Mouse (Mus musculus) erythroblast, embryonic 14.5 days (primary cell): Measurements from ENCODE around the gene Jmjd8. TPM values are rescaled to one million over a fixed set of nuclear protein-coding genes. Genes with fewer than 3 reads are reported as not detected.
A peak's percentile ranks its signal among the peaks of the same experiment; 100 is the strongest.

Experiments used
- H3K27me3 ChIP-seq: 2 replicates; pipeline ENCODE4 v1.6.1; 2012; ENCODE audit warnings: inconsistent platforms; ENCODE audit not compliant: control insufficient read depth
- H3K36me3 ChIP-seq: 2 replicates; pipeline ENCODE4 v1.6.1; 2012; ENCODE audit warnings: mild to moderate bottlenecking, inconsistent platforms; ENCODE audit not compliant: control insufficient read depth
- H3K4me1 ChIP-seq: 2 replicates; pipeline ENCODE4 v1.6.1; 2012; ENCODE audit warnings: inconsistent platforms; ENCODE audit not compliant: control insufficient read depth
- H3K4me3 ChIP-seq: replicated peaks from 2 replicates; pipeline ENCODE3; 2012; ENCODE audit warnings: moderate library complexity, mild to moderate bottlenecking, inconsistent platforms
- H3K9me3 ChIP-seq: 2 replicates; pipeline ENCODE4 v1.6.1; 2012; ENCODE audit warnings: low read length, inconsistent platforms, mixed read lengths; ENCODE audit not compliant: control insufficient read depth
- GATA1 ChIP-seq: IDR thresholded peaks from 2 replicates; pipeline ENCODE4 v1.6.1; 2012; ENCODE audit warnings: low read length, inconsistent platforms, mixed read lengths
- TAL1 ChIP-seq: IDR thresholded peaks from 3 replicates; pipeline ENCODE4 v1.6.1; 2012; ENCODE audit warnings: low read length, inconsistent platforms, mixed read lengths
- polyA plus RNA-seq: library from polyadenylated mRNA; stranded (reverse); fragments of >175 nt; gene quantifications from 2 replicates; pipeline ENCODE4 v1.2.3, GENCODE M21; 2012

Jmjd8 gene
- polyA plus RNA-seq, 1 experiment: 0.31 TPM

DNA sequence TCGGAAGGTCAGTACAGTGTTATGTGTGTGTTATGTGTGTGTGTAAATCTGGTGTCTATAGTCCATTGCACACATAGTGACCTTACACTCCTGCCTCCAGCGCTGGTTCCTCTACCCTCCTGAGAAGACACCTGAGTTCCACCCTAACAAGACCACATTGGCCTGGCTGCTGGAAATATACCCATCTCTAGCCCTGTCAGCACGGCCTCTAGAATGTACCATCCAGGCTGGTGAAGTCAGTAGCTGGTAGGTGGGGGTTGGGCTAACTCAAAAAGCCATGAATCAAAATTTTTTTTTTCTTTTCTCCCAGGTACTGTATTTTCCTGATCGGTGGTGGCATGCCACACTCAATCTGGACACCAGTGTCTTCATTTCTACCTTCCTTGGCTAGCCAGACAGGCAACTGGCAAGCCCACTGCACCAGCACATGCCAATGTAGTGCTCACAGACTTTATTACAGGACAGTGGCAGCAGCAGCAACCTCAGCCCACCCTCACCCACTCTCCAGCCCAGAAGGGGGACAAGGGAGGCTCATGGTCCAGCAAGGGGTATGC lies 1.6 kb downstream of the Jmjd8 start:
- H3K4me3 ChIP-seq: peak overlapping the region; percentile 73
- H3K27me3 ChIP-seq: no peaks in the 10 kb centered on the region
- H3K4me1 ChIP-seq: peaks cover 93% of the 10 kb centered on the region
- H3K36me3 ChIP-seq: peaks cover 70% of the 10 kb centered on the region
- no peak for TF ChIP-seq GATA1
- no peak for TF ChIP-seq TAL1
- no peaks in the 10 kb centered on the region for H3K9me3 ChIP-seq

DNA sequence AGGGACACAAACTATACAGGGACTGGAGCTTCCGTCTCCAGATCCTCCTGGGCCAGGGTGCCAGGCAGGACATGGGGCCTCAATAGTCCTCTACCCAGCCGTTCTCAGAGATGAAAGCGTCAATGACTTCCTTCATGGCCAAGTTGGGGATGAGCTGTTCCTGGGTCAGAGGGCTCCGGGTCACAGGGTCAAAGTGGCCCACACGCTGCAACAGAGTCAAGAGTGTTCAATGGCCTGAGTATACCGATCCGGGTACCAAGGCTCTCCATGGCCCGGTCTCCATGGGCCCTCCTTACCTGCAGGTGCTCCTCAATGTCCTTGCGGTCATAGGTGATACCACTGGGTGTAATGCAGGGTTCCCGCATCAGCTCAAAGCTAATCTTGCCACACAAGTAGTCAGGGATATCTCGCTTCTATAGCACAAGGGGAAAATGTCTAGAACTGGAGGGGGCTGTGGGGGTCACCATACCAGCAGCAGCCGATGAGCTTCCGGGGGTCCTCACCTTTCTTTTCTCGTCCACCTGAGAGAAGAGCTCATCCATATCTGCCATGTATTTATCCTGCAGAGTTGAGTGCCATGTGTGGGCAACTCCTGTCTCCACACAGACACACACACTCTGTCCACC lies 2.3 kb downstream of the Jmjd8 start:
- H3K9me3 ChIP-seq: no peaks in the 10 kb centered on the region
- TF ChIP-seq GATA1: no peak
- peak overlapping the region; percentile 81 for H3K4me3 ChIP-seq
- H3K27me3 ChIP-seq: no peaks in the 10 kb centered on the region
- peaks cover 93% of the 10 kb centered on the region for H3K4me1 ChIP-seq
- H3K36me3 ChIP-seq: peaks cover 70% of the 10 kb centered on the region

DNA sequence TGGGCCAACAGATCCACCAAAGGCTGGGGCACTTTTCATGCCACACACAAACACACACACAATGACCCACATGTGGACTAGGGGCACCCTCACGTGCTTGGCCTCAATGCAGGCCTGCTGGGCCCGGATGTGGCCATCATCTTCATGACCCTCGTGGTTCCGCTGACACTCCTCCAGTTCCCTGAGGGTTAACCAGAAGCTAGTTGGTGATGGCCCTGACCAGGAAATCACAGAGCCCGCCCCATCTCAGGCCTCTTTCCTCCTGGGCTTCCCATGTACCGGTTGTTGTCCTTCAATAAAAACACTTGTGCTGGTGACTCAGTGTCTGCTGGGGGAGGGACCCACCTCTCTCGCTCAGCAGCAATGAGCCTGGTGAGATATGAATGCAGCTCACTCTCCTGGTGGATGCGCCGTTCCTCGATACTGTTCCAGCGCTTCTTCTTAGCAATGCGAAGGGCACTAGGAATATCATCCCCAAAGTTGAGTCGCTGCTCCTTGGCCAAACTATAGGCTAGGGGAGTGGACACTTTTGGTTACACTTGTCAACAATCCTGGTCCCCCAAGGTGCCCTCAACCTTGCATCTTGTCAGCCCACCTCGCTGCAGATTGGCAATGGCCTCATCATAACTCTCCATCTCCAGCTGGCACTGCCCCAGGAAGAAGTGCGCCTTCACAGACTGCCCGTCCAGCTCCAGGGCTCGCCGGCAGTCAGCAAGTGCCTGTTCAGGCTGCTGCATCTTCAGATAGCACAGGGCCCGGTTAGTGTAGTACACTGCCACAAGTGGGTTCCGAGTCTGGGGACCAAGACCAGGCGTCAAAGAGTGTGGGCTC lies 3.0 kb downstream of the Jmjd8 start:
- TF ChIP-seq GATA1: no peak
- no peak for TF ChIP-seq TAL1
- peaks cover 93% of the 10 kb centered on the region for H3K4me1 ChIP-seq
- no peaks in the 10 kb centered on the region for H3K27me3 ChIP-seq
- peaks cover 69% of the 10 kb centered on the region for H3K36me3 ChIP-seq
- H3K9me3 ChIP-seq: no peaks in the 10 kb centered on the region
- peak overlapping the region; percentile 81 for H3K4me3 ChIP-seq

DNA sequence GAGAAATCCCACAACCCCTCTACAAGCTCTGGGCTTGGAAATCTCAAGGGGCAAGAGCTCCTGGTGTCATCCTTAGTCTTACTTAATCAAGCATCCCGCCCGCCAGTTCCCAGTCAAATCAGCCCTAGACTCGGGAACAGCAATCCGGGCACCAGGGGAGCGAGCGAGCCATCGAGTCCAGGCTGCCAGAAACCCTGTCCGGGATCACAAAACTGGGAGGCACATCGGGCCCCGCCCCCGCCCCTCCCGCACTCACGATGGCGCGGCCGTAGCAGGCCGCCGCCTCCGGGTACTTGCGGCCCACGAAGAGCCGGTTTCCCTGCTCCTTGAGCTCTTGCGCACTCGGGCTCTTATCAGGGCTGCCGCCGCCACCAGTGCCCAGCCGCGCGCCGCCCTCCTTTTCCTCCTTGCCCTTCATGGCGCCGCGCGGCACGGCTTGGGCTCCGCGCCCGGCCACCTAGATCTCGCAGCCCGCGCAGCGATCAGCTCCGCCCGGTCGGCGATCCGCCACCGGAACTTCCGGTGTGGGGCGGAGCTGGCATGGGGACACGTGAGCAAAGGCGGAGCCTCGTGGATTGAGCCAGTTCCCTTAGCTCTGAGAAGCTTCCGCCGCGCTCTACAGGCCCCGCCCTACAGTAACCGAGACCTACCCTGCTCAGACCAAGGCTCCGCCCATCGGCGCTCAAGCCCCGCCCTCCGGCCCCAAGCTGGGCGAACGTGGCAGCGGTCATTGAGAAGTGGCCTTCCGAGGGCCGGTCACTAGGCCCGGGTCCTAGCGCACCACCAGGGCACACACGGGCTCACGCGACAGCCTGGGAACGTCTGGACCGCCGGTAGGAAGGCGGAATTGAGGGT lies 4.0 kb downstream of the Jmjd8 start:
- Histone ChIP-seq H3K9me3 (no peaks in the 10 kb centered on the region), H3K4me3 (peak overlapping the region; percentile 81), H3K27me3 (no peaks in the 10 kb centered on the region), H3K36me3 (peaks cover 66% of the 10 kb centered on the region), H3K4me1 (peaks cover 94% of the 10 kb centered on the region)
- TF ChIP-seq TAL1 (no peak), GATA1 (no peak)

DNA sequence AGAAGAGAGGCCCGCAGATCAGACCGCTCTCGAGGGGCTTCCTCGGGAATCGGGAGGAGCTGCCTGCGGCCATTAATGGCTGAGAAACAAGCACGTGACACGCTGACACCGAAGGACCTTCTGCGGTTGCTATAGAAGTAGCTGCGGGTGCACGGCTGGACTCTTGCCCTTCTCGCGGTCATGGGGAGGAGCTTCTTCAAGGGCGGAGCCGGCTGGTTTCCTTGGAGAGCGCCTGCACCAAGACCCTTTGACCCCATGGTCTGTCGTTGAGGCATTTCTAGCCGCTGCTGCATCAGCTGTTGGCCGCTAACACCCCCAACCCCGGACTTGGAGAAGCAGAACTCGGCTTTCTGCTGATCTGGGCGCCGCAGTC lies 4.6 kb downstream of the Jmjd8 start, which contains the start of gene Stub1:
TSS of gene Stub1 (minus strand) at position 114 of the 373 bp plus-strand sequence.
- H3K9me3 ChIP-seq: no peaks in the 10 kb centered on the region
- H3K4me1 ChIP-seq: peaks cover 95% of the 10 kb centered on the region
- H3K4me3 ChIP-seq: peak within 1 kb of the TSS; percentile 81
- peaks cover 66% of the 10 kb centered on the region for H3K36me3 ChIP-seq
- H3K27me3 ChIP-seq: no peaks in the 10 kb centered on the region
- TF ChIP-seq GATA1: no peak

DNA sequence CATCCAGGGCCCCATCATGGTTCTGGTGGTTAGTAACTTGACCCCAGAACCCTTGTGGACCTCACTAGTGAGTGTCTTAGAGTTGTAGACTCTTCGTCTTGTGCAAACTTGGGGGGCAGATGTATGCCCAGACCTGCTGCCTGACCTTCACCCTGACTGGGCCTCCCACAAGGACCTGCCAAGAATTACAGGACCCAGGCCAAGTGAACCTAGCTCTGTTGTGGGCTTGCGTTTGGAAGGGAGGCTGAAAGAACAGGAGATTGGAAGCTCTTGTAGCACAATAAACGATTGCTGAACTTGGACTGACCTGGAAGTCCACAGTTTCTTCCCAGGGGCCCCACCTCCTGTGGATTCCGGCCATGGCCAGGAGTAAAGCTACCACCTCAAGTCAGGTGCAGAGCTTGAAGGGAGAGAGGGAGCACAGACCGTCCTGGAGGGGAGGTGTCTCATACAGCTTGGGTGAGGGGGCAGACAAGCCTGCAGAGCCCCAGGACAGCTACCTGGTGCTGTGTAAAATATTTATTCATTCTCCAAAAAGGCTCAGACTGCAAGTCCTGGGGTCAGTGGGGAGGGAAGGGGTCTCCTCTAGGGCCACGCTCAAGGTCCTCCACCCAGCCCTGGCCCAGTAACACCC lies 5.4 kb downstream of the Jmjd8 start:
- H3K4me3 ChIP-seq: peak overlapping the region; percentile 81
- peaks cover 71% of the 10 kb centered on the region for H3K36me3 ChIP-seq

DNA sequence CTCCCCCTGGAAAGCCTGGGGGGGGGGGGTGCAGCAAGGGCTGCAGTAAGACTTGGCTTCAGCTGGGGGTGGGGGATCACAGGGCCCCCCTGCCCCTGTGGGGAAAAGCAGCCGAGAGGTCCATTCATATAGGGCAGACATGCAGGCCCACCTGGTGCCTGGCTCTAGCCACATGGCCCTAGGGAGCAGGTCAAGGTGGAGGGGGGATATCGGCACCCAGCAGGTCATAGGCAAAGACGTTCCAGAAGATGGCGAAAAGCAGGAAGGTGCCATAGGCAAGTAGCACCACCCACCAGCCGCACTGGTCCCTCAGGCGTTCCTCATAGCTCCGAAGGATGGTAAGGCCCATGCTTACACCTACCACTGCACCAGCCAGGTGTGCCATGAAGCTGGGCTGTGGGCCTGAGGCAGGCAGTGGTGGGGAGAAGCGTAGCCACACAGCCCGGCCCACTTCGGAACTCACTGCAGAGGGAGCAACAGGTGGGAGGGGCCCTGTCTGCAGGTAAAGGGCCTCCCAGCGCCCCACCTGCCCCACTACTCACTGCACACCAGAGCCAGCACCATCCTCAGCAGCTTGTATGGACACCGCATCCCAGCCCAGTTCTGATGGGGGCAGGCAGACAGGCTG lies 6.0 kb downstream of the Jmjd8 start:
- H3K4me3 ChIP-seq: peak overlapping the region; percentile 81
- H3K4me1 ChIP-seq: peaks cover 91% of the 10 kb centered on the region
- no peaks in the 10 kb centered on the region for H3K9me3 ChIP-seq
- H3K36me3 ChIP-seq: peaks cover 71% of the 10 kb centered on the region
- H3K27me3 ChIP-seq: no peaks in the 10 kb centered on the region
- TF ChIP-seq GATA1 (no peak), TAL1 (no peak)

More for the DNA sequence above, 5.4 kb downstream of the Jmjd8 start:
- Histone ChIP-seq H3K4me1 (peaks cover 92% of the 10 kb centered on the region), H3K27me3 (no peaks in the 10 kb centered on the region), H3K9me3 (no peaks in the 10 kb centered on the region)
- no peak for TF ChIP-seq TAL1
- no peak for TF ChIP-seq GATA1

DNA sequence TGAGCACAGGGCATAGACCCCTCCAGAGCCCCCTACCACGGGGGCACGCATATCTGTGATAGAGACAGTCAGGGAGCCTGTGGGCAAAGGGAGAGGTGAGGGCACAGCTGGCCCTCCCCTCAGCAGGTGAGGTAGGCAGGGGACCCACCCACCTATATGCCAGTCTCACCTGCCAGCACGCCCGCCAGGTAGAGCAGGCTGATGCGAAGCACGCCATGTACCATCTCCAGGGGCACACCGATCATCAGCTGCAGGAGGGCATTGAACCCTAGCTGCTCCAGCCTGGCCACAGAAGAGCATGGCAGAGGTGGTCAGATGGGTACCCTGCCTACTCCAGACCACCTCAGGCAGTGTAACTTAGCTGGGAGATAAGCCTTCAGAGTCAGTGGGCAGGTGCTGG lies 6.6 kb downstream of the Jmjd8 start:
- H3K9me3 ChIP-seq: no peaks in the 10 kb centered on the region
- H3K4me1 ChIP-seq: peaks cover 85% of the 10 kb centered on the region
- no peaks in the 10 kb centered on the region for H3K27me3 ChIP-seq
- peaks cover 71% of the 10 kb centered on the region for H3K36me3 ChIP-seq
- TF ChIP-seq TAL1 (no peak), GATA1 (no peak)
- H3K4me3 ChIP-seq: no peak overlapping the region
